In the genomic region with DNA sequence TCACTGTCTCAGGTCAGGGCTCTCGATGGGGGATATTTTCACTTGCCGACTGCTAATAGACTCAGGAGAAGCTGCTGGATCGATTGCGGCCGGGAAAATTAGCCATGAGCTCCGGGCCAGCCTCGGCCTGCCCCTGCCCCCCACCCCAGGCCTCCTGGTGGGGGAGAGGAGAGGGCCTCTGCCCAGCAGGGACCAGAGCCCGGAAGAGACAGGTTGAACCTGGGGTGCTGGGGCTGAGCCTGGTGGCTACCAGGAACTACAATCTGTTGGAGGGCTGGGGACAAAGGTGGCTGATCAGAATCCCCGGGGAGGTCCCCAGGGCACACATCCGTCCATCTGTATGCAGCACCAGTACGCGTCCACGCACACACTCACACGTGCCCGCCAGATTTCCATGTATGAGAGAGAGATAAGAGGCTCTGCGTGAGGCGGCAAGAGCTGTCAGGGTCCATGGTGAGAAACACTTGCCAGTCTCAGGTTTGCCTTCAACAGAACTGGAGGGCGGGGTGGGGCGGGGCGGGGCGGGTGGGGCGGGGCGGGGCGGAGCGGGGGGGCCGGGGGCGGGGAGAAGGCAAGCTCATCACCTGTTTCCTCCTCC, we compare ENCODE assay signal across 9 mouse cellular contexts.
A peak's percentile ranks its signal among the peaks of the same experiment; 100 is the strongest.
DNase-seq lines count a peak whose midpoint lies in the region; ATAC-seq lines count a peak whose summit lies in the region.
"Had no signal": no experiment of that assay in that cellular context is flagged by ENCODE, and none has a peak within 500 bp of the region (broad histone marks: within the 10 kb centered on the region; RNA-seq: fewer than 3 reads in every experiment).

No protein-coding gene starts in this region.

- no peak overlapping the region for H3K4me3 ChIP-seq in kidney, embryonic 16.5 days (ENCODE audit: low read length)
- no peak overlapping the region for H3K4me3 ChIP-seq in forebrain, embryonic 13.5 days
- no peak overlapping the region for H3K4me3 ChIP-seq in neural tube, embryonic 14.5 days (ENCODE audit: low read depth, low read length)

- no peak overlapping the region for H3K27ac ChIP-seq in kidney, embryonic 16.5 days (ENCODE audit: low read length)
- peak overlapping the region; percentile 98 for H3K27ac ChIP-seq in forebrain, embryonic 13.5 days
- peak overlapping the region; percentile 80 for H3K27ac ChIP-seq in neural tube, embryonic 14.5 days (ENCODE audit: low read depth, low read length)

- no peak for DNase-seq in kidney, postnatal 25 days
- DNase-seq in liver: peak; percentile 40
- no peak for DNase-seq in kidney, adult 8-10 months
- no peak for DNase-seq in thymus, postnatal 14 days
- no peak for DNase-seq in gastrocnemius, postnatal 4 days (ENCODE audit: low spot score in 2 of 2)

- no peak overlapping the region for H3K4me2 ChIP-seq in kidney, embryonic 16.5 days (replicated peaks; ENCODE audit: low read depth, low read length)
- peak overlapping the region; percentile 37 for H3K4me2 ChIP-seq in forebrain, embryonic 13.5 days
- no peak overlapping the region for H3K4me2 ChIP-seq in neural tube, embryonic 14.5 days (ENCODE audit: low read depth, low read length)

- no peak for ATAC-seq in kidney, embryonic 16.5 days (ENCODE audit: low FRiP score, low TSS enrichment)
- ATAC-seq in forebrain, embryonic 13.5 days: peak; percentile 25; the same call in 1 of the 2 replicates
- no peak for ATAC-seq in neural tube, embryonic 14.5 days (ENCODE audit: low read depth)

- WGBS in kidney, embryonic 16.5 days: 18% methylated on average over 18 of the region's 27 CpGs
- WGBS in forebrain, embryonic 13.5 days: 16% methylated on average over 26 of the region's 27 CpGs
- WGBS in neural tube, embryonic 14.5 days: 13% methylated on average over 16 of the region's 27 CpGs

- no peaks in the 10 kb centered on the region for H3K36me3 ChIP-seq in kidney, embryonic 16.5 days (ENCODE audit: insufficient read depth, low read length)
- H3K36me3 ChIP-seq in forebrain, embryonic 13.5 days (ENCODE audit: poor library complexity, severe bottlenecking): peaks cover 14% of the 10 kb centered on the region
- no peaks in the 10 kb centered on the region for H3K36me3 ChIP-seq in neural tube, embryonic 14.5 days (ENCODE audit: control insufficient read depth, insufficient read depth, low read length)
- H3K36me3 ChIP-seq: G1E had no signal

- H3K27me3 ChIP-seq in kidney, embryonic 16.5 days (ENCODE audit: insufficient read depth, low read length): no peaks in the 10 kb centered on the region
- no peaks in the 10 kb centered on the region for H3K27me3 ChIP-seq in forebrain, embryonic 13.5 days
- no peaks in the 10 kb centered on the region for H3K27me3 ChIP-seq in neural tube, embryonic 14.5 days (ENCODE audit: control insufficient read depth, insufficient read depth, low read length)

- no peaks in the 10 kb centered on the region for H3K9me3 ChIP-seq in kidney, embryonic 16.5 days (ENCODE audit: low read length)
- no peaks in the 10 kb centered on the region for H3K9me3 ChIP-seq in forebrain, embryonic 13.5 days (replicated peaks)
- no peaks in the 10 kb centered on the region for H3K9me3 ChIP-seq in neural tube, embryonic 14.5 days (ENCODE audit: control insufficient read depth, low read length)

- no peaks in the 10 kb centered on the region for H3K4me1 ChIP-seq in kidney, embryonic 16.5 days (ENCODE audit: insufficient read depth, low read length)
- peaks cover 41% of the 10 kb centered on the region for H3K4me1 ChIP-seq in forebrain, embryonic 13.5 days
- H3K4me1 ChIP-seq in neural tube, embryonic 14.5 days (ENCODE audit: control insufficient read depth, insufficient read depth, low read length): peaks cover 17% of the 10 kb centered on the region; the same call in 1 of the 2 replicates

- 0 out of 2 replicates have a peak overlapping the region, but pooled peaks have one; percentile 5 for H3K9ac ChIP-seq in kidney, embryonic 16.5 days (replicated peaks; ENCODE audit: low read length)
- peak overlapping the region; percentile 53; the same call in 1 of the 2 replicates for H3K9ac ChIP-seq in forebrain, embryonic 13.5 days
- 0 out of 2 replicates have a peak overlapping the region, but pooled peaks have one; percentile 32 for H3K9ac ChIP-seq in neural tube, embryonic 14.5 days (replicated peaks; ENCODE audit: low read depth, low read length)
